Mouse (Mus musculus): ENCODE measurements around the gene Pde6b. TPM values are rescaled to one million over a fixed set of nuclear protein-coding genes. Genes with fewer than 3 reads are reported as not detected.

Pde6b gene
- polyA plus RNA-seq, 1 experiment from 2014 or later = 0.24 TPM

- Histone ChIP-seq H3K9me3 (replicated peaks) (no peaks in the 10 kb centered on the region), H3K4me3 (peak overlapping the region; percentile 56), H3K27me3 (replicated peaks) (peaks cover 98% of the 10 kb centered on the region), H3K27ac (no peak overlapping the region), H3K36me3 (no peaks in the 10 kb centered on the region), H3K4me1 (peaks cover 27% of the 10 kb centered on the region), H3K9ac (peak overlapping the region; percentile 18; the same call in 1 of the 2 replicates), H3K4me2 (peak overlapping the region; percentile 75)
- WGBS (ENCODE audit: insufficient replicate concordance) = under 1% methylated on average over 82 of the region's 100 CpGs
- peak; percentile 27; the same call in 1 of the 2 replicates for ATAC-seq
These were observed 21.0 kb upstream of the Pde6b start for GRCm38 (mm10) chr5:108366984-108367841.

- WGBS (ENCODE audit: insufficient replicate concordance) = under 1% methylated on average over 18 of the region's 36 CpGs
- ATAC-seq = no peak
- H3K36me3 ChIP-seq = no peaks in the 10 kb centered on the region
- H3K27ac ChIP-seq = no peak within 1 kb of the TSS
- peak within 1 kb of the TSS; percentile 18; the same call in 1 of the 2 replicates for H3K9ac ChIP-seq
- H3K4me1 ChIP-seq = peaks cover 27% of the 10 kb centered on the region
- H3K9me3 ChIP-seq (replicated peaks) = no peaks in the 10 kb centered on the region
- peak within 1 kb of the TSS; percentile 75 for H3K4me2 ChIP-seq
- peak within 1 kb of the TSS; percentile 56 for H3K4me3 ChIP-seq
- peaks cover 98% of the 10 kb centered on the region for H3K27me3 ChIP-seq (replicated peaks)
These were observed 20.3 kb upstream of the Pde6b start, which contains the start of gene Gm42517 for GRCm38 (mm10) chr5:108367871-108368332. Gene Gm42517, minus strand, starts transcription at chr5:108367922.

GRCm38 (mm10) chr5:108368446-108368845 lies 19.7 kb upstream of the Pde6b start:
- H3K4me2 ChIP-seq = peak overlapping the region; percentile 75
- H3K27me3 ChIP-seq (replicated peaks) = peaks cover 98% of the 10 kb centered on the region
- no peak for ATAC-seq
- peak overlapping the region; percentile 48 for H3K4me3 ChIP-seq
- H3K27ac ChIP-seq = no peak overlapping the region
- H3K4me1 ChIP-seq = peaks cover 27% of the 10 kb centered on the region
- no peaks in the 10 kb centered on the region for H3K36me3 ChIP-seq
- no peaks in the 10 kb centered on the region for H3K9me3 ChIP-seq (replicated peaks)
- WGBS (ENCODE audit: insufficient replicate concordance) = 11% methylated on average over 6 of the region's 6 CpGs
- no peak overlapping the region for H3K9ac ChIP-seq

- Histone ChIP-seq H3K9me3 (replicated peaks) (no peaks in the 10 kb centered on the region), H3K27ac (no peak overlapping the region), H3K36me3 (no peaks in the 10 kb centered on the region), H3K9ac (no peak overlapping the region), H3K4me1 (peaks cover 27% of the 10 kb centered on the region), H3K4me2 (peak overlapping the region; percentile 62), H3K27me3 (replicated peaks) (peaks cover 98% of the 10 kb centered on the region), H3K4me3 (peak overlapping the region; percentile 48)
- WGBS (ENCODE audit: insufficient replicate concordance) = 1% methylated on average over 49 of the region's 49 CpGs
- no peak for ATAC-seq
These were observed 19.2 kb upstream of the Pde6b start for GRCm38 (mm10) chr5:108368851-108369621.

GRCm38 (mm10) chr5:108369964-108370363 lies 18.2 kb upstream of the Pde6b start:
- 5% methylated on average over 6 of the region's 6 CpGs for WGBS (ENCODE audit: insufficient replicate concordance)
- Histone ChIP-seq H3K36me3 (no peaks in the 10 kb centered on the region), H3K4me3 (no peak overlapping the region), H3K9ac (no peak overlapping the region), H3K9me3 (replicated peaks) (no peaks in the 10 kb centered on the region), H3K4me1 (peaks cover 27% of the 10 kb centered on the region), H3K27me3 (replicated peaks) (peaks cover 95% of the 10 kb centered on the region), H3K27ac (no peak overlapping the region), H3K4me2 (no peak overlapping the region)
- no peak for ATAC-seq

- Histone ChIP-seq H3K36me3 (no peaks in the 10 kb centered on the region), H3K4me1 (no peaks in the 10 kb centered on the region), H3K27ac (no peak overlapping the region), H3K4me3 (no peak overlapping the region), H3K9ac (no peak overlapping the region), H3K27me3 (replicated peaks) (peaks cover 76% of the 10 kb centered on the region), H3K9me3 (replicated peaks) (no peaks in the 10 kb centered on the region), H3K4me2 (no peak overlapping the region)
- WGBS (ENCODE audit: insufficient replicate concordance) = 53% methylated on average over 5 of the region's 5 CpGs
- no peak for ATAC-seq
These were observed 14.1 kb upstream of the Pde6b start for GRCm38 (mm10) chr5:108374079-108374478.

GRCm38 (mm10) chr5:108376059-108376458 lies 12.1 kb upstream of the Pde6b start:
- Histone ChIP-seq H3K4me3 (no peak overlapping the region), H3K4me1 (no peaks in the 10 kb centered on the region), H3K36me3 (no peaks in the 10 kb centered on the region), H3K9me3 (replicated peaks) (no peaks in the 10 kb centered on the region), H3K4me2 (no peak overlapping the region), H3K9ac (no peak overlapping the region), H3K27ac (no peak overlapping the region), H3K27me3 (replicated peaks) (peaks cover 70% of the 10 kb centered on the region)
- WGBS (ENCODE audit: insufficient replicate concordance) = 21% methylated on average over 1 of the region's 1 CpGs
- ATAC-seq = no peak

GRCm38 (mm10) chr5:108378346-108378745 lies 9.8 kb upstream of the Pde6b start:
- H3K36me3 ChIP-seq = no peaks in the 10 kb centered on the region
- no peak for ATAC-seq

GRCm38 (mm10) chr5:108385632-108386031 lies 2.6 kb upstream of the Pde6b start:
- Histone ChIP-seq H3K4me2 (no peak overlapping the region), H3K4me1 (no peaks in the 10 kb centered on the region), H3K27ac (no peak overlapping the region), H3K4me3 (no peak overlapping the region), H3K9ac (no peak overlapping the region), H3K27me3 (replicated peaks) (peaks cover 35% of the 10 kb centered on the region; the same call in 1 of the 2 replicates), H3K36me3 (no peaks in the 10 kb centered on the region), H3K9me3 (replicated peaks) (no peaks in the 10 kb centered on the region)
- 82% methylated on average over 2 of the region's 2 CpGs for WGBS (ENCODE audit: insufficient replicate concordance)
- ATAC-seq = no peak

More at GRCm38 (mm10) chr5:108378346-108378745, 9.8 kb upstream of the Pde6b start:
- Histone ChIP-seq H3K4me3 (no peak overlapping the region), H3K9me3 (replicated peaks) (no peaks in the 10 kb centered on the region), H3K4me1 (no peaks in the 10 kb centered on the region), H3K4me2 (no peak overlapping the region), H3K27ac (no peak overlapping the region), H3K9ac (no peak overlapping the region), H3K27me3 (replicated peaks) (peaks cover 49% of the 10 kb centered on the region; the same call in 1 of the 2 replicates)
- WGBS (ENCODE audit: insufficient replicate concordance) = 74% methylated on average over 4 of the region's 4 CpGs

- no peak overlapping the region for H3K4me2 ChIP-seq
- no peaks in the 10 kb centered on the region for H3K4me1 ChIP-seq
- no peak overlapping the region for H3K27ac ChIP-seq
- H3K9ac ChIP-seq = no peak overlapping the region
- ATAC-seq = no peak
- WGBS (ENCODE audit: insufficient replicate concordance) = 46% methylated on average over 4 of the region's 4 CpGs
- no peaks in the 10 kb centered on the region for H3K36me3 ChIP-seq
- H3K9me3 ChIP-seq (replicated peaks) = no peaks in the 10 kb centered on the region
- H3K4me3 ChIP-seq = no peak overlapping the region
- peaks cover 35% of the 10 kb centered on the region; the same call in 1 of the 2 replicates for H3K27me3 ChIP-seq (replicated peaks)
These were observed 1.7 kb upstream of the Pde6b start for GRCm38 (mm10) chr5:108386449-108386848.

GRCm38 (mm10) chr5:108389744-108390143 lies 1.6 kb downstream of the Pde6b start:
- no peak overlapping the region for H3K9ac ChIP-seq
- WGBS (ENCODE audit: insufficient replicate concordance) = 47% methylated on average over 3 of the region's 3 CpGs
- H3K4me2 ChIP-seq = no peak overlapping the region
- no peaks in the 10 kb centered on the region for H3K4me1 ChIP-seq
- peaks cover 24% of the 10 kb centered on the region; the same call in 1 of the 2 replicates for H3K27me3 ChIP-seq (replicated peaks)
- no peak for ATAC-seq
- H3K27ac ChIP-seq = no peak overlapping the region
- no peak overlapping the region for H3K4me3 ChIP-seq
- H3K36me3 ChIP-seq = no peaks in the 10 kb centered on the region
- H3K9me3 ChIP-seq (replicated peaks) = no peaks in the 10 kb centered on the region

GRCm38 (mm10) chr5:108403453-108403852 lies 15.3 kb downstream of the Pde6b start:
- 27% methylated on average over 4 of the region's 4 CpGs for WGBS (ENCODE audit: insufficient replicate concordance)
- Histone ChIP-seq H3K4me1 (peaks cover 7% of the 10 kb centered on the region; the same call in 1 of the 2 replicates), H3K4me3 (no peak overlapping the region), H3K36me3 (no peaks in the 10 kb centered on the region), H3K4me2 (no peak overlapping the region), H3K9me3 (replicated peaks) (no peaks in the 10 kb centered on the region), H3K9ac (no peak overlapping the region), H3K27me3 (replicated peaks) (no peaks in the 10 kb centered on the region), H3K27ac (no peak overlapping the region)
- no peak for ATAC-seq
